Mouse (Mus musculus) heart, embryonic 10.5 days (tissue): ENCODE data around the gene Rhox4d. TPM values are rescaled to one million over a fixed set of nuclear protein-coding genes. Genes with fewer than 3 reads are reported as not detected.
"Not testable (repeated sequence)": the region's sequence is repeated elsewhere in the genome, so short reads cannot be mapped to it uniquely, and the experiment has no call there.

Source experiments
- DNase-seq: peaks from one replicate; pipeline ENCODE4 v3.0.0-alpha.2; 2017; ENCODE audit warnings: low spot score
- H3K27ac ChIP-seq: fragments of 300-500 bp; sonication (generic); 2 replicates; pipeline ENCODE4 v1.5.1; 2016; ENCODE audit warnings: mild to moderate bottlenecking
- H3K27me3 ChIP-seq: fragments of 300-500 bp; sonication (generic); 2 replicates; pipeline ENCODE4 v1.6.1; 2016; ENCODE audit warnings: mild to moderate bottlenecking; ENCODE audit not compliant: poor library complexity, insufficient read depth, severe bottlenecking
- H3K36me3 ChIP-seq: fragments of 300-500 bp; sonication (generic); 2 replicates; pipeline ENCODE4 v1.6.1; 2016; ENCODE audit warnings: mild to moderate bottlenecking, moderate library complexity
- H3K4me1 ChIP-seq: fragments of 300-500 bp; sonication (generic); 2 replicates; pipeline ENCODE4 v1.6.1; 2016; ENCODE audit warnings: mild to moderate bottlenecking
- H3K4me3 ChIP-seq: fragments of 300-500 bp; sonication (generic); 2 replicates; pipeline ENCODE4 v1.5.1; 2016; ENCODE audit warnings: mild to moderate bottlenecking, moderate library complexity
- H3K9me3 ChIP-seq: fragments of 300-500 bp; sonication (generic); 2 replicates; pipeline ENCODE4 v1.6.1; 2016; ENCODE audit warnings: mild to moderate bottlenecking, moderate library complexity
- WGBS: fragments of 180-500 bp; shearing (Covaris S2); methylation state at CpG from one replicate; pipeline ENCODE4 v1.1.7; 2016; 5-methylcytosine and 5-hydroxymethylcytosine counted together
- polyA plus RNA-seq: library from polyadenylated mRNA; unstranded; fragments of >200 nt; fragmentation: Nextera tagmentation; extraction: Ambion mirVana; gene quantifications from 2 replicates; pipeline ENCODE4 v1.2.1, GENCODE M21; 2016

The Rhox4d gene
- polyA plus RNA-seq = 0.10 TPM in 1 of 2 replicates, not detected in the other

GRCm38 (mm10) chrX:37514059-37514458, at the start of gene Rhox4d:
TSS of gene Rhox4d (plus strand) at chrX:37514359.
- H3K9me3 ChIP-seq, H3K4me3 ChIP-seq, H3K4me1 ChIP-seq, H3K36me3 ChIP-seq, DNase-seq, H3K27me3 ChIP-seq, H3K27ac ChIP-seq: not testable (repeated sequence)
- WGBS = 90% methylated on average over 13 of the region's 18 CpGs

GRCm38 (mm10) chrX:37480037-37480436, 34.1 kb upstream of the Rhox4d start, which contains the start of gene Rhox4c:
TSS of gene Rhox4c (plus strand) at chrX:37480337.
- not testable (repeated sequence) for H3K4me3 ChIP-seq, H3K4me1 ChIP-seq, DNase-seq, H3K27ac ChIP-seq, H3K36me3 ChIP-seq, H3K9me3 ChIP-seq, H3K27me3 ChIP-seq
- 87% methylated on average over 14 of the region's 14 CpGs for WGBS

- not testable (repeated sequence) for H3K27me3 ChIP-seq, H3K27ac ChIP-seq, DNase-seq, H3K36me3 ChIP-seq, H3K4me1 ChIP-seq, H3K9me3 ChIP-seq, H3K4me3 ChIP-seq
- 96% methylated on average over 2 of the region's 8 CpGs for WGBS
These were observed 16.0 kb downstream of the Rhox4d start, which contains the start of gene Rhox2e for GRCm38 (mm10) chrX:37530152-37530551. TSS of gene Rhox2e (plus strand) at chrX:37530452.

GRCm38 (mm10) chrX:37541719-37542118, 27.6 kb downstream of the Rhox4d start, which contains the start of gene Rhox3e:
TSS of gene Rhox3e (plus strand) at chrX:37542019.
- DNase-seq, H3K9me3 ChIP-seq, H3K4me1 ChIP-seq, H3K27me3 ChIP-seq, H3K27ac ChIP-seq, H3K36me3 ChIP-seq, H3K4me3 ChIP-seq: not testable (repeated sequence)
- WGBS = 60% methylated on average over 1 of the region's 4 CpGs

GRCm38 (mm10) chrX:37557112-37557511, 43.0 kb downstream of the Rhox4d start, which contains the start of gene Rhox4e:
TSS of gene Rhox4e (plus strand) at chrX:37557412.
- H3K4me1 ChIP-seq, H3K4me3 ChIP-seq, H3K9me3 ChIP-seq, H3K27ac ChIP-seq, DNase-seq, H3K36me3 ChIP-seq, H3K27me3 ChIP-seq: not testable (repeated sequence)
- 84% methylated on average over 10 of the region's 18 CpGs for WGBS

Other genes with a start within 250 kb of the Rhox4d start
- gene Rhox4a, start 249.0 kb upstream of the Rhox4d start, polyA plus RNA-seq = not detected in 2 replicates
- gene Rhox3a2, start 134.3 kb upstream of the Rhox4d start, polyA plus RNA-seq = not detected in 2 replicates
- 0.75 TPM in 1 of 2 replicates, not detected in the other for gene Rhox4a2, start 123.5 kb upstream of the Rhox4d start, polyA plus RNA-seq
- gene Rhox2b, start 102.3 kb upstream of the Rhox4d start, polyA plus RNA-seq = not detected in 2 replicates
- 0.42 and 0.63 TPM in 2 replicates for gene Rhox4b, start 81.9 kb upstream of the Rhox4d start, polyA plus RNA-seq
- not detected in 2 replicates for gene Rhox2c, start 60.7 kb upstream of the Rhox4d start, polyA plus RNA-seq
- gene Rhox3c, start 55.8 kb upstream of the Rhox4d start, polyA plus RNA-seq = not detected in 2 replicates
- not detected in 2 replicates for gene Rhox4c, start 34.0 kb upstream of the Rhox4d start, polyA plus RNA-seq
- not detected in 2 replicates for gene Rhox2d, start 20.9 kb upstream of the Rhox4d start, polyA plus RNA-seq
- gene Rhox2e, start 16.1 kb downstream of the Rhox4d start, polyA plus RNA-seq = not detected in 2 replicates
- gene Rhox3e, start 27.7 kb downstream of the Rhox4d start, polyA plus RNA-seq = not detected in 2 replicates
- gene Rhox4e, start 43.1 kb downstream of the Rhox4d start, polyA plus RNA-seq = 0.60 TPM in 1 of 2 replicates, not detected in the other
- not detected in 2 replicates for gene Rhox2f, start 57.0 kb downstream of the Rhox4d start, polyA plus RNA-seq
- gene Rhox3f, start 66.6 kb downstream of the Rhox4d start, polyA plus RNA-seq = not detected in 2 replicates
- gene Rhox4f, start 93.3 kb downstream of the Rhox4d start, polyA plus RNA-seq = not detected in 2 replicates
- not detected in 2 replicates for gene Rhox3g, start 114.3 kb downstream of the Rhox4d start, polyA plus RNA-seq
- not detected in 2 replicates for gene Rhox2g, start 129.1 kb downstream of the Rhox4d start, polyA plus RNA-seq
- not detected in 2 replicates for gene Rhox4g, start 137.0 kb downstream of the Rhox4d start, polyA plus RNA-seq
- gene Rhox3h, start 154.4 kb downstream of the Rhox4d start, polyA plus RNA-seq = not detected in 2 replicates
- not detected in 2 replicates for gene Rhox2h, start 158.9 kb downstream of the Rhox4d start, polyA plus RNA-seq